Mouse (Mus musculus) embryonic facial prominence, embryonic 11.5 days (tissue): ENCODE measurements at regions not wholly inside any gene's neighbourhood (a gene's known extent, or its start where the extent isn't known, plus 50 kb on each side); places are given as distances from the start of the nearest gene placed in this dataset.

Experiments used
- ATAC-seq: fragments of 200-750 bp; cut with Nextera tagmentation; replicated peaks from 2 replicates; pipeline ENCODE4 v1.8.0; 2017; ENCODE audit warnings: low read depth; ENCODE audit not compliant: insufficient number of reproducible peaks, low FRiP score, low TSS enrichment
- DNase-seq: peaks from one replicate; pipeline ENCODE4 v3.0.0-alpha.2; 2015; ENCODE audit warnings: low spot score
- H3K27ac ChIP-seq: fragments of 300-500 bp; sonication (generic); replicated peaks from 2 replicates; pipeline ENCODE4 v1.5.1; 2014; ENCODE audit warnings: mild to moderate bottlenecking, low read depth, low read length, control low read depth
- H3K27me3 ChIP-seq: fragments of 300-500 bp; sonication (generic); 2 replicates; pipeline ENCODE4 v1.6.1; 2014; ENCODE audit warnings: mild to moderate bottlenecking, low read length, moderate library complexity, mixed read lengths; ENCODE audit not compliant: control insufficient read depth, insufficient read depth
- H3K36me3 ChIP-seq: fragments of 300-500 bp; sonication (generic); replicated peaks from 2 replicates; pipeline ENCODE4 v1.6.1; 2014; ENCODE audit warnings: low read depth, mild to moderate bottlenecking, low read length, moderate library complexity, mixed read lengths; ENCODE audit not compliant: control insufficient read depth, insufficient read depth
- H3K4me1 ChIP-seq: fragments of 300-500 bp; sonication (generic); 2 replicates; pipeline ENCODE4 v1.6.1; 2014; ENCODE audit warnings: low read length, mixed read lengths; ENCODE audit not compliant: control insufficient read depth, insufficient read depth
- H3K4me2 ChIP-seq: fragments of 300-500 bp; sonication (generic); 2 replicates; pipeline ENCODE4 v1.6.1; 2014; ENCODE audit warnings: low read depth, mild to moderate bottlenecking, control low read depth, low read length, moderate library complexity
- H3K4me3 ChIP-seq: fragments of 300-500 bp; sonication (generic); 2 replicates; pipeline ENCODE4 v1.5.1; 2014; ENCODE audit warnings: low read depth, low read length, control low read depth
- H3K9ac ChIP-seq: fragments of 300-500 bp; sonication (generic); replicated peaks from 2 replicates; pipeline ENCODE4 v1.6.1; 2014; ENCODE audit warnings: mild to moderate bottlenecking, control low read depth, low read length
- H3K9me3 ChIP-seq: fragments of 300-500 bp; sonication (generic); replicated peaks from 2 replicates; pipeline ENCODE4 v1.6.1; 2016; ENCODE audit warnings: mild to moderate bottlenecking, low read length, inconsistent platforms, mixed read lengths; ENCODE audit not compliant: control insufficient read depth
- WGBS: fragments of 180-500 bp; shearing (Covaris S2); extraction: QIAGEN DNeasy Blood & Tissue Kit; methylation state at CpG from one replicate; pipeline ENCODE4 v1.1.7; 2014; 5-methylcytosine and 5-hydroxymethylcytosine counted together

DNA sequence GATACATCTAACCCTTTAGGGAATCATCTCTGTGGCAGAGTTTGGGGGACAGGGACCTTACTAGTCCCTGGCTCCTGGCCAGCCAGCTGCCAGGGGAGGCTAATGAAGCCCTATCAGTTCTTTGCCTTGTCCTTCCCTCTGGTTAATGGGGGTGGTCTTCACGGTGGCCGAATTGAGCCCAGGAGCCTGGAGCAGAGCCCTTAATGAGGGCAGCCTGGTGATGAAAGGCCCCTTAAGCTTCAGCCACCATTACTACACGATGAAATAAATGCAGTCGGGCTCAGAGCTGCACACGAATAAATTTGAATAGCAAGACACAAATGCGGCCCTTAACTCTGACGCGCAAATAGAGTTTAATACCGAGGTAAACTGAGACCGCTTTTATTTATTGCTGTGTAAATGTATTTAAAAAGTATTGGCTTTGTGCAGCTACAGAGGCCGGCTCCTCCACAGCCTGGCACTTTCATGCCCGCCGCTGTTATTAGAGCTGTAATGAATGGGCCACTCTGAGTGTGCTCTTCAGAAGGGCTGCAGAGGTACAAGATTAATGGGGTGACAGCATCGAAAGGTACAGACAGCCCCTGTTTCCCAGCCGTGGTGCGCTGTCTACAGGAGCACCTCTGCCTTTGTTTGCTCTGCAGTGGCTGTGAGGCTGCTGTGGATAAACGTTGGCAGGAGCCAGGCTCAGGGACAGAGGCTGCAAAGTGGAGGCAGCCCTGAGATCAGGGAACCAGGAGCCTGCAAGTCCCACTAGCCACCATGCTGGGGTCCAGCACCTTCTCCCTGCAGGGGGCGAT, 335.2 kb upstream of the Zmiz1 start:
- H3K36me3 ChIP-seq, result no peaks in the 10 kb centered on the region
- WGBS, result 60% methylated on average over 18 of the region's 18 CpGs
- ATAC-seq (no peak), DNase-seq (no peak)
- H3K9ac ChIP-seq, result no peak overlapping the region; the same call in 1 of the 2 replicates
- no peak overlapping the region; the same call in 1 of the 2 replicates for H3K4me2 ChIP-seq
- no peak overlapping the region for H3K4me3 ChIP-seq
- no peak overlapping the region for H3K27ac ChIP-seq
- no peaks in the 10 kb centered on the region for H3K27me3 ChIP-seq
- peaks cover 12% of the 10 kb centered on the region for H3K4me1 ChIP-seq
- H3K9me3 ChIP-seq, result no peaks in the 10 kb centered on the region

DNA sequence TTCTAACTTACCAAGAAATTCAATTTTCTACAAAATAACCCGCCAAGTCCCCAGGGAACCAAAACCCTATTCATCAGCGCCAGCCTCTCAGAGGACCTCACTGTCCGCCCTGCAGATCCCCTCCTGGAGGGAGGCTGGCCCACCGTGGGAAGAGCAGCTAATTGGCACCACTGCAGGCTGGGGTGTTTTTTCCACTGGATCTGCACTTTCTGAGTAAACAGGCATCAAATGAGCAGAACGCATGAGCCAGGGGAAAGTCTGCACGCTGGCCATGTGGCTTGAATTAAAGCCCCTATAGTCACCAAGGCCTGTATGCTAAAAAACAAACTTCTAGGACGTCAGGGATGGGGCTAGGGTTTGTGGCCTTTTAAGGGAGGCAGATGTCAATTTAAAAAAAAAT, 332.4 kb upstream of the Zmiz1 start:
- peaks cover 12% of the 10 kb centered on the region for H3K4me1 ChIP-seq
- H3K4me2 ChIP-seq, result no peak overlapping the region
- H3K9me3 ChIP-seq, result no peaks in the 10 kb centered on the region
- WGBS, result 26% methylated on average over 7 of the region's 7 CpGs
- H3K27ac ChIP-seq, result 0 out of 2 replicates have a peak overlapping the region, but pooled peaks have one; percentile 47
- H3K4me3 ChIP-seq, result no peak overlapping the region
- H3K9ac ChIP-seq, result no peak overlapping the region
- ATAC-seq (peak; percentile 42; the same call in 1 of the 2 replicates), DNase-seq (peak; percentile 80)
- H3K36me3 ChIP-seq, result no peaks in the 10 kb centered on the region
- H3K27me3 ChIP-seq, result no peaks in the 10 kb centered on the region

DNA sequence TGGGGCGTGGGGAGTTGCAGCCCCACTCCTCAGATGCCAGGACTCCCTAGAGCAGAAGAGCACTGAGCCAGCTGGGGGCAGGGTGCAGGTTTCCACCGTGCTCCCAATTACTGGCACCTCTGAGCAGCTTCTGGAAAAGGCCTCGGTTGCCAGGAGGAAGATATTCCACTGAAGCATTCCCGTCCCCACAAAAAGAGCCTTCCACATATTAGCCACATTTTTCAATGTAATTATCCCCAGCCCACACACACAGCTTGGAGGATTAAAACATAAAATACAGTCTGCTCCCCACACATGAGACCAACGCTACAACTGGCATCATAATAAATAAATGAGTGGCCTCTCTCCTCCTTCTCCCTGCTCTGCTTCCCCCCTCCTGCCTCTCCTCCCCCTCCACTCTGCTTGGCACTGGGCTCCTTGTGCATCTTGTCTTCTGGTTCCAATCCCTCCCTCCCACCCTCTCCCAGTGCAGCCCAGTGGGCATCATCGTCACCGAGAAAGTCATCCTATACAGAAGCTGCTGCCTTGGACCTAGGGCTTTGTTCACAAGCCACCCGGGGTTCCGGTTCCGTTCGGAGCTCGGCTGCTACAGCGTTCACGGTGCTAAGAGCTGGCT, 331.3 kb upstream of the Zmiz1 start:
- peak; percentile 14 for DNase-seq
- no peaks in the 10 kb centered on the region for H3K27me3 ChIP-seq
- H3K9ac ChIP-seq, result no peak overlapping the region
- no peak for ATAC-seq
- H3K36me3 ChIP-seq, result no peaks in the 10 kb centered on the region
- 40% methylated on average over 14 of the region's 14 CpGs for WGBS
- no peaks in the 10 kb centered on the region for H3K9me3 ChIP-seq
- H3K27ac ChIP-seq, result 0 out of 2 replicates have a peak overlapping the region, but pooled peaks have one; percentile 52
- H3K4me1 ChIP-seq, result peaks cover 12% of the 10 kb centered on the region
- no peak overlapping the region for H3K4me2 ChIP-seq
- no peak overlapping the region for H3K4me3 ChIP-seq

- Histone ChIP-seq H3K4me2 (no peak overlapping the region), H3K4me3 (no peak overlapping the region), H3K27ac (0 out of 2 replicates have a peak overlapping the region, but pooled peaks have one; percentile 52), H3K27me3 (no peaks in the 10 kb centered on the region), H3K9ac (no peak overlapping the region), H3K36me3 (no peaks in the 10 kb centered on the region), H3K9me3 (no peaks in the 10 kb centered on the region), H3K4me1 (peaks cover 12% of the 10 kb centered on the region)
- no peak for ATAC-seq
- peak; percentile 19 for DNase-seq
- WGBS, result 55% methylated on average over 6 of the region's 6 CpGs
Measured at GRCm38 (mm10) chr14:25128160-25128547, 330.8 kb upstream of the Zmiz1 start.

DNA sequence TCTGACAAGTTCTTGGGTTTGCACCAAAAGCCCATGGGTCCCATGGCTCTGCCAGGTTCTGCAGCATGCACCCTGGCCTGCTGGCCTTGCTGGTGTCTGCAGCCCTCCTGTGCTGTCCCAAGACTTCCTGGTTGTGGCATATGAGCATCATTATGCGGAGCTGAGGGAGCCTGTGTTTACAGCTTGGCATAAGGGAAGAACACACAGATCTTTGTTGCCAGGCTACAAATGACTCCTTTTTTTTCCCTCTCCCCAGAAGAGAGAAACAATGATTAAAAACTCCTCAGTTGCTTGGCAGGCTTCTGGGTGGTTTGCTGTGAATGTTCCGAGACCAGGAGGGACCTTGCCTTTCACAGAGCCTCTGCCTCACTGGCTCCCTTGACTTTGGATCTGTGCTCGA, 323.6 kb upstream of the Zmiz1 start:
- Histone ChIP-seq H3K9me3 (no peaks in the 10 kb centered on the region), H3K4me3 (no peak overlapping the region), H3K27ac (no peak overlapping the region), H3K4me2 (no peak overlapping the region), H3K9ac (no peak overlapping the region), H3K27me3 (no peaks in the 10 kb centered on the region), H3K4me1 (no peaks in the 10 kb centered on the region), H3K36me3 (no peaks in the 10 kb centered on the region)
- WGBS, result 90% methylated on average over 3 of the region's 3 CpGs
- ATAC-seq (no peak), DNase-seq (no peak)

- H3K4me3 ChIP-seq, result no peak overlapping the region
- DNase-seq (no peak), ATAC-seq (no peak)
- H3K27me3 ChIP-seq, result no peaks in the 10 kb centered on the region
- no peaks in the 10 kb centered on the region for H3K9me3 ChIP-seq
- H3K4me2 ChIP-seq, result no peak overlapping the region
- no peaks in the 10 kb centered on the region for H3K4me1 ChIP-seq
- no peak overlapping the region for H3K9ac ChIP-seq
- no peaks in the 10 kb centered on the region for H3K36me3 ChIP-seq
- 91% methylated on average over 8 of the region's 8 CpGs for WGBS
- H3K27ac ChIP-seq, result no peak overlapping the region
Measured at GRCm38 (mm10) chr14:25137312-25137711, 321.7 kb upstream of the Zmiz1 start.

- 76% methylated on average over 3 of the region's 3 CpGs for WGBS
- no peak overlapping the region for H3K4me3 ChIP-seq
- H3K36me3 ChIP-seq, result no peaks in the 10 kb centered on the region
- H3K27ac ChIP-seq, result no peak overlapping the region
- DNase-seq, result no peak
- no peak overlapping the region for H3K9ac ChIP-seq
- no peaks in the 10 kb centered on the region for H3K9me3 ChIP-seq
- no peaks in the 10 kb centered on the region for H3K4me1 ChIP-seq
- H3K4me2 ChIP-seq, result no peak overlapping the region
- no peak for ATAC-seq
- no peaks in the 10 kb centered on the region for H3K27me3 ChIP-seq
Measured at GRCm38 (mm10) chr14:25138485-25138884, 320.5 kb upstream of the Zmiz1 start.

- H3K27ac ChIP-seq, result peak overlapping the region; percentile 43; the same call in 1 of the 2 replicates
- no peak overlapping the region for H3K4me2 ChIP-seq
Measured at GRCm38 (mm10) chr14:25141933-25142332, 317.1 kb upstream of the Zmiz1 start.

More at GRCm38 (mm10) chr14:25141933-25142332, 317.1 kb upstream of the Zmiz1 start:
- ATAC-seq, result peak; percentile 88
- Histone ChIP-seq H3K4me3 (no peak overlapping the region), H3K4me1 (no peaks in the 10 kb centered on the region), H3K9ac (no peak overlapping the region), H3K36me3 (no peaks in the 10 kb centered on the region), H3K27me3 (no peaks in the 10 kb centered on the region), H3K9me3 (no peaks in the 10 kb centered on the region)
- peak; percentile 84 for DNase-seq
- WGBS, result 15% methylated on average over 9 of the region's 9 CpGs
